Mouse (Mus musculus): Measurements from ENCODE around the gene Metrnl. TPM values are rescaled to one million over a fixed set of nuclear protein-coding genes. Genes with fewer than 3 reads are reported as not detected.
"Not testable (repeated sequence)": the region's sequence is repeated elsewhere in the genome, so short reads cannot be mapped to it uniquely, and the experiment has no call there.

Gene Metrnl
- polyA plus RNA-seq, 1 experiment, result 3.0 TPM

- Histone ChIP-seq H3K4me1 (ENCODE audit: control insufficient read depth, insufficient read depth, low read length) (peaks cover 2% of the 10 kb centered on the region), H3K36me3 (ENCODE audit: control insufficient read depth, insufficient read depth, low read length) (no peaks in the 10 kb centered on the region), H3K27ac (ENCODE audit: control insufficient read depth, insufficient read depth, low read depth, low read length) (no peak overlapping the region), H3K27me3 (ENCODE audit: control insufficient read depth, insufficient read depth, low read length) (no peaks in the 10 kb centered on the region), H3K4me3 (ENCODE audit: control insufficient read depth, low read depth, low read length) (no peak overlapping the region)
- TF ChIP-seq POLR2A (IDR thresholded peaks at IDR 0.05; ENCODE audit: control insufficient read depth, low read depth, low read length), result no peak
- no peak for TF ChIP-seq CTCF (IDR thresholded peaks at IDR 0.05; ENCODE audit: control insufficient read depth, insufficient read depth, insufficient replicate concordance, low read depth, low read length)
Measured at GRCm38 (mm10) chr11:121655807-121656511, 45.4 kb upstream of the Metrnl start.

- Histone ChIP-seq H3K27ac (ENCODE audit: control insufficient read depth, insufficient read depth, low read depth, low read length) (no peak overlapping the region), H3K27me3 (ENCODE audit: control insufficient read depth, insufficient read depth, low read length) (no peaks in the 10 kb centered on the region), H3K4me3 (ENCODE audit: control insufficient read depth, low read depth, low read length) (no peak overlapping the region), H3K36me3 (ENCODE audit: control insufficient read depth, insufficient read depth, low read length) (no peaks in the 10 kb centered on the region), H3K4me1 (ENCODE audit: control insufficient read depth, insufficient read depth, low read length) (no peaks in the 10 kb centered on the region; the same call in 1 of the 2 replicates)
- TF ChIP-seq POLR2A (IDR thresholded peaks at IDR 0.05; ENCODE audit: control insufficient read depth, low read depth, low read length), result no peak
- TF ChIP-seq CTCF (IDR thresholded peaks at IDR 0.05; ENCODE audit: control insufficient read depth, insufficient read depth, insufficient replicate concordance, low read depth, low read length), result no peak
Measured at GRCm38 (mm10) chr11:121658151-121658550, 43.2 kb upstream of the Metrnl start.

- not testable (repeated sequence) for H3K27me3 ChIP-seq (ENCODE audit: control insufficient read depth, insufficient read depth, low read length); H3K36me3 ChIP-seq (ENCODE audit: control insufficient read depth, insufficient read depth, low read length); H3K4me3 ChIP-seq (ENCODE audit: control insufficient read depth, low read depth, low read length); H3K27ac ChIP-seq (ENCODE audit: control insufficient read depth, insufficient read depth, low read depth, low read length); H3K4me1 ChIP-seq (ENCODE audit: control insufficient read depth, insufficient read depth, low read length)
Measured at GRCm38 (mm10) chr11:121660604-121661003, 40.7 kb upstream of the Metrnl start.

GRCm38 (mm10) chr11:121661116-121661515, 40.2 kb upstream of the Metrnl start:
- Histone ChIP-seq H3K4me3 (ENCODE audit: control insufficient read depth, low read depth, low read length) (no peak overlapping the region), H3K4me1 (ENCODE audit: control insufficient read depth, insufficient read depth, low read length) (no peaks in the 10 kb centered on the region), H3K27ac (ENCODE audit: control insufficient read depth, insufficient read depth, low read depth, low read length) (no peak overlapping the region), H3K27me3 (ENCODE audit: control insufficient read depth, insufficient read depth, low read length) (no peaks in the 10 kb centered on the region), H3K36me3 (ENCODE audit: control insufficient read depth, insufficient read depth, low read length) (no peaks in the 10 kb centered on the region)
- no peak for TF ChIP-seq POLR2A (IDR thresholded peaks at IDR 0.05; ENCODE audit: control insufficient read depth, low read depth, low read length)
- no peak for TF ChIP-seq CTCF (IDR thresholded peaks at IDR 0.05; ENCODE audit: control insufficient read depth, insufficient read depth, insufficient replicate concordance, low read depth, low read length)

- Histone ChIP-seq H3K4me1 (ENCODE audit: control insufficient read depth, insufficient read depth, low read length) (no peaks in the 10 kb centered on the region; the same call in 1 of the 2 replicates), H3K27ac (ENCODE audit: control insufficient read depth, insufficient read depth, low read depth, low read length) (no peak overlapping the region), H3K4me3 (ENCODE audit: control insufficient read depth, low read depth, low read length) (no peak overlapping the region), H3K27me3 (ENCODE audit: control insufficient read depth, insufficient read depth, low read length) (no peaks in the 10 kb centered on the region), H3K36me3 (ENCODE audit: control insufficient read depth, insufficient read depth, low read length) (no peaks in the 10 kb centered on the region)
- TF ChIP-seq CTCF (IDR thresholded peaks at IDR 0.05; ENCODE audit: control insufficient read depth, insufficient read depth, insufficient replicate concordance, low read depth, low read length) (no peak), POLR2A (IDR thresholded peaks at IDR 0.05; ENCODE audit: control insufficient read depth, low read depth, low read length) (no peak)
Measured at GRCm38 (mm10) chr11:121667541-121667940, 33.8 kb upstream of the Metrnl start.

GRCm38 (mm10) chr11:121668776-121669175, 32.6 kb upstream of the Metrnl start:
- no peak overlapping the region for H3K27ac ChIP-seq (ENCODE audit: control insufficient read depth, insufficient read depth, low read depth, low read length)
- TF ChIP-seq CTCF (IDR thresholded peaks at IDR 0.05; ENCODE audit: control insufficient read depth, insufficient read depth, insufficient replicate concordance, low read depth, low read length), result no peak
- TF ChIP-seq POLR2A (IDR thresholded peaks at IDR 0.05; ENCODE audit: control insufficient read depth, low read depth, low read length), result no peak
- peaks cover 5% of the 10 kb centered on the region for H3K4me1 ChIP-seq (ENCODE audit: control insufficient read depth, insufficient read depth, low read length)
- no peaks in the 10 kb centered on the region for H3K27me3 ChIP-seq (ENCODE audit: control insufficient read depth, insufficient read depth, low read length)
- no peaks in the 10 kb centered on the region for H3K36me3 ChIP-seq (ENCODE audit: control insufficient read depth, insufficient read depth, low read length)
- H3K4me3 ChIP-seq (ENCODE audit: control insufficient read depth, low read depth, low read length), result no peak overlapping the region

GRCm38 (mm10) chr11:121670926-121671325, 30.4 kb upstream of the Metrnl start:
- H3K36me3 ChIP-seq (ENCODE audit: control insufficient read depth, insufficient read depth, low read length), result no peaks in the 10 kb centered on the region
- no peak overlapping the region for H3K27ac ChIP-seq (ENCODE audit: control insufficient read depth, insufficient read depth, low read depth, low read length)
- no peaks in the 10 kb centered on the region for H3K27me3 ChIP-seq (ENCODE audit: control insufficient read depth, insufficient read depth, low read length)
- H3K4me1 ChIP-seq (ENCODE audit: control insufficient read depth, insufficient read depth, low read length), result peaks cover 5% of the 10 kb centered on the region
- no peak for TF ChIP-seq POLR2A (IDR thresholded peaks at IDR 0.05; ENCODE audit: control insufficient read depth, low read depth, low read length)
- no peak for TF ChIP-seq CTCF (IDR thresholded peaks at IDR 0.05; ENCODE audit: control insufficient read depth, insufficient read depth, insufficient replicate concordance, low read depth, low read length)
- no peak overlapping the region for H3K4me3 ChIP-seq (ENCODE audit: control insufficient read depth, low read depth, low read length)
